Mouse (Mus musculus): ENCODE data around the gene Ap1m1. TPM values are rescaled to one million over a fixed set of nuclear protein-coding genes. Genes with fewer than 3 reads are reported as not detected.

The Ap1m1 gene
- polyA plus RNA-seq, 1 experiment = 47.4 TPM

DNA sequence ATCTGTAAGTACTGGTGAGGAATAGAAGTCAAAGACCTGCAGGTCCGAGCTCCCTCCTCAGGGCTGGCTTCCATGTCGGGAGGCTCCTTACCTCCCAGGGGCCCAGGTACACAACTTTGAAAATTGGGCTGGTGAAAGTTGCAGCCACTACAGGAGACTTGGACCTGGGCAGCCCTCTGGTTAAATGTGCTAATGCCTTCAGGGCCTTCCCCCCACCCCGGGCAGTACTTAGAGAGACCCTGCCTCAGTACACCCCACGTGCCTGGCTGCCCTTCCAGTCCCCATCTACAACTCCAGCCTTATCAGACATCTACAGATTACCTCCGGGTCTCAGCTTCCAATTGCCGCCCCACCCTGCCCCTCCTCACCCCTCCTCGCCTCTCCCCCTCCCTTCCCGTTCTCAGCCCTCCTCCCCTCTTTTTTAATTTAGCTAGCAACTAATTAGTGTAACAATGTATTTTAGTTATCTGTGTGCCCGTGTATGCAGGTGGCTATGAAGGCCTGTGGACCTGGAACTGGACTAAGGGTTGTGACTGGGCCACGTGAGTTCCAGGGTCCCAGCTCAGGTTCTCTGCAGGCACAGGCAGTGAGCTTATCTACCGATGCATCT is 31.3 kb downstream of the Ap1m1 start:
- TF ChIP-seq CTCF (IDR thresholded peaks at IDR 0.05; ENCODE audit: extremely low read depth, insufficient read length, insufficient replicate concordance, low read depth, low read length) = no peak
- no peak for TF ChIP-seq POLR2A (IDR thresholded peaks at IDR 0.05; ENCODE audit: low read depth, low read length)
- Histone ChIP-seq H3K4me3 (ENCODE audit: low read depth, low read length) (no peak overlapping the region), H3K4me1 (ENCODE audit: control insufficient read depth, insufficient read depth, insufficient read length, low read length) (no peaks in the 10 kb centered on the region; the same call in 1 of the 2 replicates)

DNA sequence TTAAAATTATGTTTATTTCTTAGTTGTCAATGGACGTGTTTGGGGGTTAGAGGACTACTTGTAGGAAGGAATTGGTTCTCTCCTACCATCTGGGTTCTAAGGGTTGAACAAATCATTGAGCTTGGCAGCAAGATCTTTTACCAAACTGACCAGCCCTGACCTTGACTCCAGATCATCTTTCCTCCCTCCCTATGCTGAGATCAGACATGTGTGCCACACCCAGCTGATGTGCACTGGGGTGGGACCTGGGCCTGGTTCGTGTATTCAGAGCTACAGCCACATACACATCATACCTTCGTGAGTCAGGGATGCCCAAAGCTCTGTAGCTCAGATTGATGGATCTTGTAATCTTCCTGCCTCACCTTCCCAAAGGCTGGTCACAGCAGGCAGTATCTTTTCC is 31.9 kb downstream of the Ap1m1 start:
- TF ChIP-seq CTCF (IDR thresholded peaks at IDR 0.05; ENCODE audit: extremely low read depth, insufficient read length, insufficient replicate concordance, low read depth, low read length) = no peak
- TF ChIP-seq POLR2A (IDR thresholded peaks at IDR 0.05; ENCODE audit: low read depth, low read length) = no peak
- Histone ChIP-seq H3K27ac (ENCODE audit: insufficient read depth, low read depth, low read length) (no peak overlapping the region), H3K27me3 (ENCODE audit: control insufficient read depth, insufficient read depth, low read length) (no peaks in the 10 kb centered on the region), H3K4me3 (ENCODE audit: low read depth, low read length) (no peak overlapping the region), H3K4me1 (ENCODE audit: control insufficient read depth, insufficient read depth, insufficient read length, low read length) (no peaks in the 10 kb centered on the region; the same call in 1 of the 2 replicates), H3K36me3 (ENCODE audit: control insufficient read depth, insufficient read depth, low read length) (no peaks in the 10 kb centered on the region)
- 66% methylated on average over 3 of the region's 3 CpGs for WGBS

More for the DNA sequence above, 31.3 kb downstream of the Ap1m1 start:
- 59% methylated on average over 11 of the region's 11 CpGs for WGBS
- Histone ChIP-seq H3K27ac (ENCODE audit: insufficient read depth, low read depth, low read length) (no peak overlapping the region), H3K27me3 (ENCODE audit: control insufficient read depth, insufficient read depth, low read length) (no peaks in the 10 kb centered on the region), H3K36me3 (ENCODE audit: control insufficient read depth, insufficient read depth, low read length) (no peaks in the 10 kb centered on the region)

DNA sequence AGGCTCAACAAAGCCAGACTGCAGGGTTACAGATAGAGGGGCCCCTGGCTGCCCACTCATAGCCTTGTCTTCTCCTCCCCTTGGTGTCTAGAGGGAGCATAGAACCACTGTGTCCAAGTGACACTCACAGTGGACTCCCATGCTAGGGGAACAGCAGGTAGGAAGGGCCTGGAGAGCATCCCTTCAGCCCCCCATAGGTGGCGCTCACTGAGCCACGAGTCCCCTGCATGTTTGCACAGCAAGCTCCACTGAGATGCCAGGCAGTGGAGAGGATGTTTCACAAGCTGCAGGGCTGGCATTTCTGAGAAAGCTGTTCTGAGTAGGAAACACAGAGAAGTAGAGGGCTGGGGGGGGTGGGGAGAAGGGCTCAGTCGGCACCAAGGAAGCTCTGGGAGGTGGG is 32.5 kb downstream of the Ap1m1 start:
- Histone ChIP-seq H3K36me3 (ENCODE audit: control insufficient read depth, insufficient read depth, low read length) (no peaks in the 10 kb centered on the region), H3K4me3 (ENCODE audit: low read depth, low read length) (no peak overlapping the region), H3K27me3 (ENCODE audit: control insufficient read depth, insufficient read depth, low read length) (no peaks in the 10 kb centered on the region), H3K27ac (ENCODE audit: insufficient read depth, low read depth, low read length) (no peak overlapping the region), H3K4me1 (ENCODE audit: control insufficient read depth, insufficient read depth, insufficient read length, low read length) (no peaks in the 10 kb centered on the region; the same call in 1 of the 2 replicates)
- TF ChIP-seq POLR2A (IDR thresholded peaks at IDR 0.05; ENCODE audit: low read depth, low read length) (no peak), CTCF (IDR thresholded peaks at IDR 0.05; ENCODE audit: extremely low read depth, insufficient read length, insufficient replicate concordance, low read depth, low read length) (peak; percentile 44)
- 19% methylated on average over 3 of the region's 3 CpGs for WGBS

DNA sequence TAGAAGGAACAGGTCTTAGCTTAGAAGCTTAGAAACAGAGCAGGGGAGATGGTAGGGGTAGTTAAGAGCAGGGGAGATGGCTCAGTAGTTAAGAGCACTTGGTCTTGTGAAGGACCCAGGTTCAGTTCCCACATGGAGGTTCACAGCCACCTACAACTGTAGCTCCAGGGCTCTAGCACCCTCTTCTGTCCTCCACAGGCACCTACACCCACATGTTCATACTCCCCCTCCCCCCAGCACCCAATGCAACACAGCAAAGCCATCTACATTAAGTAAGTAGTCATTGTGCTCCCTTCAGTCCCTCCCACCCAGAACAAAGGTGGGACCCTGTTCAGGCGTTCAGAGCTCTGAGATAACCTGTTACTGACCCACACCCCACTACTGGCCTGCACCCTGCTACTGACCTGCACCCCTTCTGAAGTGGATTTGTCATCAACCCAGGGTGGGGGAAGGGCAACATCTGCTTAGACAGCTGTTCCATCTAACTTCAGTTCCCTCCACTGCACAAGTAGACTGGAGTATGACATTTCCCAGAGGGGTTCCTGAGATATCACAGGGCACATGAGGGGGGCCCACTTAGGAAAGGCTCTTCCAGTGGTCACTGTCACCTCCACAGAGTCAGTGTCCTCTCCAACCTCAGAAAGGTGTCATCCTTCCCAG is 33.4 kb downstream of the Ap1m1 start:
- WGBS = 80% methylated on average over 1 of the region's 1 CpGs
- Histone ChIP-seq H3K4me3 (ENCODE audit: low read depth, low read length) (no peak overlapping the region), H3K4me1 (ENCODE audit: control insufficient read depth, insufficient read depth, insufficient read length, low read length) (no peaks in the 10 kb centered on the region; the same call in 1 of the 2 replicates), H3K27ac (ENCODE audit: insufficient read depth, low read depth, low read length) (no peak overlapping the region), H3K27me3 (ENCODE audit: control insufficient read depth, insufficient read depth, low read length) (no peaks in the 10 kb centered on the region), H3K36me3 (ENCODE audit: control insufficient read depth, insufficient read depth, low read length) (no peaks in the 10 kb centered on the region)
- TF ChIP-seq POLR2A (IDR thresholded peaks at IDR 0.05; ENCODE audit: low read depth, low read length) = no peak
- no peak for TF ChIP-seq CTCF (IDR thresholded peaks at IDR 0.05; ENCODE audit: extremely low read depth, insufficient read length, insufficient replicate concordance, low read depth, low read length)

DNA sequence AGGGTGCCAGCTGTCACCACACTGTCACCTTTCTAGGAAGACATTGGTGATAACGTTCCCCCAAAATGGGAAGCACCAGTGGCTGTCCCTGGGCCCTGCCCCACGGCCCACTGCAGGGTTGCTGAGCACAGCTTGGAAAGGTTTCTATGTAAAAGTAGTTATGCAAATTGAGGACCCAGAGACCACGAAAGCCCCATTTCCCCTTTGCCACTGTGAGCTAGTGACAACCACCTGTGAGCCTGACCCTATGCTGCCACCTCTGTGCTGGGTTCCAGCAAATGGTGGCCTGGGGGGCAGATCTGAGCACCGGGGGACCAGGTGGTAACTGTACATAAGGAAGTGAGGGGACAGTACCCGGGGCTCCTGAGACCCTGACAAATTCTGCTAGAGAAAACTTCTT is 34.0 kb downstream of the Ap1m1 start:
- no peak overlapping the region for H3K27ac ChIP-seq (ENCODE audit: insufficient read depth, low read depth, low read length)
- WGBS = 78% methylated on average over 5 of the region's 5 CpGs

DNA sequence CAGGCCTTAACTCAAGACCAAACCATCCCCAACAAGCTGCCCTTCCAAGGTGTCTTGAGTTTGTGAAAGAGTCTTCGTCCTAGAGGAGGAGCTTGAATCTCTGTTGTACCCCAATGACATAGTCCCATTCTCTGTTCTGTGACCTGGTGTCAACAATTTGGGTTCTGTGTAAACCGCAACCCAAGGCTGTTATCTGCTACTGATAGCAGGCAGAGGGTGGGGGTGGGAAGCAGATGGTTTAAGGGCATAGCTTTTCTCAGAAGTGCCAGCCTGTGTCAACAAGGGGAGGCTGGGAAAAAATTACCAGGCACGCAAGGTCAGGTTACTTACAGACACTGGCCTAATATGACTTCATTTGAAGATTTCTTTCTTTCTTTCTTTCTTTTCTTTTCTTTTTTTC is 37.4 kb downstream of the Ap1m1 start:
- Histone ChIP-seq H3K36me3 (ENCODE audit: control insufficient read depth, insufficient read depth, low read length) (no peaks in the 10 kb centered on the region), H3K27ac (ENCODE audit: insufficient read depth, low read depth, low read length) (no peak overlapping the region), H3K4me3 (ENCODE audit: low read depth, low read length) (no peak overlapping the region), H3K27me3 (ENCODE audit: control insufficient read depth, insufficient read depth, low read length) (no peaks in the 10 kb centered on the region), H3K4me1 (ENCODE audit: control insufficient read depth, insufficient read depth, insufficient read length, low read length) (no peaks in the 10 kb centered on the region)
- 26% methylated on average over 3 of the region's 3 CpGs for WGBS
- TF ChIP-seq CTCF (IDR thresholded peaks at IDR 0.05; ENCODE audit: extremely low read depth, insufficient read length, insufficient replicate concordance, low read depth, low read length) (no peak), POLR2A (IDR thresholded peaks at IDR 0.05; ENCODE audit: low read depth, low read length) (no peak)

More for the DNA sequence above, 34.0 kb downstream of the Ap1m1 start:
- Histone ChIP-seq H3K36me3 (ENCODE audit: control insufficient read depth, insufficient read depth, low read length) (no peaks in the 10 kb centered on the region), H3K4me1 (ENCODE audit: control insufficient read depth, insufficient read depth, insufficient read length, low read length) (no peaks in the 10 kb centered on the region; the same call in 1 of the 2 replicates), H3K4me3 (ENCODE audit: low read depth, low read length) (no peak overlapping the region), H3K27me3 (ENCODE audit: control insufficient read depth, insufficient read depth, low read length) (no peaks in the 10 kb centered on the region)
- TF ChIP-seq POLR2A (IDR thresholded peaks at IDR 0.05; ENCODE audit: low read depth, low read length) = no peak
- TF ChIP-seq CTCF (IDR thresholded peaks at IDR 0.05; ENCODE audit: extremely low read depth, insufficient read length, insufficient replicate concordance, low read depth, low read length) = no peak

DNA sequence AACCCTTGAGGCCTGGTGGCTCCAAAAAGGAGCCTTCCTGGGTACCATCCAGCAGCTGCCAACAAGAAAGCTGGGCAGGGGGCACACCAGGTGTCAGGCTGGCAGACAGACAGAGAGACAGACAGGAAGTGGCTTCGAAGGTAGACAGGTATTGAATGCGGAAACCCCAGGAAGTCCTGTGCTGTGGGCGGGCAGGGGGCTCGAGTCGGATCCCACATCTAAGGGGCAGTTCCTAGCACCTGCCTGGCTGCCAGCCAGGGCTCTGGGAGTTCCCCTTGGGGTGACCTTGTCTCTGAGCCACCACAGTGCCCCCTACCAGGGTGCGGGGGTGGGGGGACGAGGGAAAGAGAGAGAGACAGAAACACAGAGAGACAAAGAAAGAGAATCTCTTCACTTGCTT is 39.3 kb downstream of the Ap1m1 start:
- Histone ChIP-seq H3K27me3 (ENCODE audit: control insufficient read depth, insufficient read depth, low read length) (no peaks in the 10 kb centered on the region), H3K36me3 (ENCODE audit: control insufficient read depth, insufficient read depth, low read length) (no peaks in the 10 kb centered on the region), H3K4me1 (ENCODE audit: control insufficient read depth, insufficient read depth, insufficient read length, low read length) (no peaks in the 10 kb centered on the region), H3K4me3 (ENCODE audit: low read depth, low read length) (no peak overlapping the region), H3K27ac (ENCODE audit: insufficient read depth, low read depth, low read length) (no peak overlapping the region)
- TF ChIP-seq POLR2A (IDR thresholded peaks at IDR 0.05; ENCODE audit: low read depth, low read length) (no peak), CTCF (IDR thresholded peaks at IDR 0.05; ENCODE audit: extremely low read depth, insufficient read length, insufficient replicate concordance, low read depth, low read length) (no peak)
- WGBS = 77% methylated on average over 7 of the region's 7 CpGs

Measured in small intestine, adult 2 months (tissue).